Mouse (Mus musculus) liver, adult 2 months (tissue): ENCODE results near the gene Tmem147.

Experiments
- CTCF ChIP-seq: fragments of 200-500 bp; IDR thresholded peaks from 2 replicates; pipeline ENCODE4 v1.5.1; 2011; ENCODE audit warnings: low read depth, low read length, control low read depth
- POLR2A ChIP-seq: fragments of 200-500 bp; IDR thresholded peaks from 2 replicates; pipeline ENCODE4 v1.6.1; 2011; ENCODE audit warnings: low read length, control low read depth; ENCODE audit not compliant: insufficient read depth; ENCODE audit errors: extremely low read depth

GRCm38 (mm10) chr7:30728214-30728613 is 1.1 kb downstream of the Tmem147 start:
- TF ChIP-seq CTCF: no peak
- no peak for TF ChIP-seq POLR2A
